Mouse (Mus musculus) spleen, adult 2 months (tissue): Measurements from ENCODE around the gene Apobr. TPM values are rescaled to one million over a fixed set of nuclear protein-coding genes. Genes with fewer than 3 reads are reported as not detected.

Source experiments
- DNase-seq, 2 experiments: peaks; one replicate each; pipeline versions ENCODE4 v3.0.0 to v3.0.0-alpha.2; 2012 to 2021; ENCODE audit warnings: low spot score in 2 of 2, low read depth in 1 of 2
- H3K27ac ChIP-seq: fragments of 200-500 bp; 2 replicates; pipeline ENCODE4 v1.5.1; 2012; ENCODE audit warnings: low read length, inconsistent platforms; ENCODE audit not compliant: insufficient read depth
- H3K27me3 ChIP-seq: fragments of 200-500 bp; 2 replicates; pipeline ENCODE4 v1.6.1; 2012; ENCODE audit warnings: mild to moderate bottlenecking, moderate library complexity, low read length, inconsistent platforms; ENCODE audit not compliant: control insufficient read depth, insufficient read depth
- H3K36me3 ChIP-seq: fragments of 200-500 bp; 2 replicates; pipeline ENCODE4 v1.6.1; 2012; ENCODE audit warnings: mild to moderate bottlenecking, low read length, inconsistent platforms; ENCODE audit not compliant: control insufficient read depth, insufficient read depth
- H3K4me1 ChIP-seq: fragments of 200-500 bp; 2 replicates; pipeline ENCODE4 v1.6.1; 2011; ENCODE audit warnings: inconsistent platforms; ENCODE audit not compliant: control insufficient read depth, insufficient read depth, insufficient read length
- H3K4me3 ChIP-seq: fragments of 200-500 bp; 2 replicates; pipeline ENCODE4 v1.5.1; 2011; ENCODE audit warnings: mild to moderate bottlenecking, inconsistent platforms; ENCODE audit not compliant: insufficient read depth, insufficient read length; ENCODE audit errors: extremely low read depth
- CTCF ChIP-seq: fragments of 200-500 bp; IDR thresholded peaks from 2 replicates; pipeline ENCODE4 v1.5.1; 2011; ENCODE audit warnings: mild to moderate bottlenecking, inconsistent platforms; ENCODE audit not compliant: insufficient read depth, insufficient read length, insufficient replicate concordance; ENCODE audit errors: extremely low read depth
- POLR2A ChIP-seq: fragments of 200-500 bp; IDR thresholded peaks from 2 replicates; pipeline ENCODE4 v1.6.1; 2011; ENCODE audit warnings: low read depth, low read length, inconsistent platforms
- WGBS: fragments of 180-500 bp; shearing (Covaris S2); methylation state at CpG from one replicate; pipeline ENCODE4 v1.1.7; 2018; 5-methylcytosine and 5-hydroxymethylcytosine counted together
- polyA plus RNA-seq: library from polyadenylated mRNA; depleted of rRNA; stranded (reverse); fragments of >200 nt; gene quantifications from 2 replicates; pipeline ENCODE4 v1.2.3, GENCODE M21; 2012

Gene Apobr
- polyA plus RNA-seq, 1 experiment, result 13.6 TPM

- H3K36me3 ChIP-seq, result no peaks in the 10 kb centered on the region
- no peaks in the 10 kb centered on the region for H3K27me3 ChIP-seq
- no peak for TF ChIP-seq POLR2A
- TF ChIP-seq CTCF, result no peak
- no peak for DNase-seq
- WGBS, result 86% methylated on average over 3 of the region's 3 CpGs
- H3K27ac ChIP-seq, result no peak overlapping the region
- no peaks in the 10 kb centered on the region for H3K4me1 ChIP-seq
- no peak overlapping the region for H3K4me3 ChIP-seq
Measured at GRCm38 (mm10) chr7:126612736-126613135, 28.0 kb downstream of the Apobr start.

- DNase-seq, result no peak
- TF ChIP-seq POLR2A (no peak), CTCF (no peak)
- 76% methylated on average over 3 of the region's 3 CpGs for WGBS
- Histone ChIP-seq H3K27ac (no peak overlapping the region), H3K27me3 (no peaks in the 10 kb centered on the region), H3K4me3 (no peak overlapping the region), H3K36me3 (no peaks in the 10 kb centered on the region), H3K4me1 (no peaks in the 10 kb centered on the region)
Measured at GRCm38 (mm10) chr7:126616707-126617106, 32.0 kb downstream of the Apobr start.

- Histone ChIP-seq H3K27ac (no peak overlapping the region), H3K4me1 (no peaks in the 10 kb centered on the region), H3K4me3 (no peak overlapping the region), H3K36me3 (no peaks in the 10 kb centered on the region), H3K27me3 (no peaks in the 10 kb centered on the region)
- peak in 1 of 2 experiments; percentile 14 for DNase-seq
- TF ChIP-seq CTCF (no peak), POLR2A (no peak)
- 74% methylated on average over 10 of the region's 10 CpGs for WGBS
Measured at GRCm38 (mm10) chr7:126619559-126620275, 35.0 kb downstream of the Apobr start.

GRCm38 (mm10) chr7:126621452-126622359, 37.0 kb downstream of the Apobr start:
- Histone ChIP-seq H3K27ac (no peak overlapping the region), H3K4me1 (no peaks in the 10 kb centered on the region; the same call in 1 of the 2 replicates), H3K27me3 (no peaks in the 10 kb centered on the region), H3K36me3 (no peaks in the 10 kb centered on the region), H3K4me3 (no peak overlapping the region)
- no peak for DNase-seq
- 74% methylated on average over 9 of the region's 9 CpGs for WGBS
- TF ChIP-seq CTCF (no peak), POLR2A (no peak)

GRCm38 (mm10) chr7:126623381-126623780, 38.6 kb downstream of the Apobr start:
- WGBS, result 85% methylated on average over 1 of the region's 1 CpGs
- Histone ChIP-seq H3K27ac (no peak overlapping the region), H3K4me1 (no peaks in the 10 kb centered on the region; the same call in 1 of the 2 replicates), H3K27me3 (no peaks in the 10 kb centered on the region), H3K4me3 (no peak overlapping the region), H3K36me3 (no peaks in the 10 kb centered on the region)
- TF ChIP-seq POLR2A, result no peak
- DNase-seq, result no peak

GRCm38 (mm10) chr7:126624774-126625173, 40.0 kb downstream of the Apobr start:
- WGBS, result 88% methylated on average over 16 of the region's 16 CpGs
- H3K4me3 ChIP-seq, result peak overlapping the region; percentile 9; the same call in 1 of the 2 replicates
- TF ChIP-seq CTCF (no peak), POLR2A (no peak)

GRCm38 (mm10) chr7:126625369-126625768, 40.6 kb downstream of the Apobr start:
- Histone ChIP-seq H3K4me1 (no peaks in the 10 kb centered on the region; the same call in 1 of the 2 replicates), H3K27ac (peak overlapping the region; percentile 66)
- DNase-seq, result peak in 1 of 2 experiments; percentile 14

More at GRCm38 (mm10) chr7:126624774-126625173, 40.0 kb downstream of the Apobr start:
- Histone ChIP-seq H3K36me3 (no peaks in the 10 kb centered on the region), H3K27ac (no peak overlapping the region), H3K4me1 (no peaks in the 10 kb centered on the region; the same call in 1 of the 2 replicates), H3K27me3 (no peaks in the 10 kb centered on the region)
- DNase-seq, result no peak

More at GRCm38 (mm10) chr7:126625369-126625768, 40.6 kb downstream of the Apobr start:
- Histone ChIP-seq H3K27me3 (no peaks in the 10 kb centered on the region), H3K4me3 (0 out of 2 replicates have a peak overlapping the region, but pooled peaks have one; percentile 28), H3K36me3 (no peaks in the 10 kb centered on the region)
- TF ChIP-seq CTCF (no peak), POLR2A (no peak)
- 26% methylated on average over 6 of the region's 6 CpGs for WGBS
